Mouse (Mus musculus) frontal cortex, postnatal 14 days (tissue): ENCODE data around the gene Clnk.
"Not testable (repeated sequence)": the region's sequence is repeated elsewhere in the genome, so short reads cannot be mapped to it uniquely, and the experiment has no call there.

Experiments
- DNase-seq, 2 experiments: peaks; one replicate each; pipeline ENCODE4 v3.0.0; 2022; ENCODE audit warnings: low spot score in 2 of 2

Gene Clnk

DNA sequence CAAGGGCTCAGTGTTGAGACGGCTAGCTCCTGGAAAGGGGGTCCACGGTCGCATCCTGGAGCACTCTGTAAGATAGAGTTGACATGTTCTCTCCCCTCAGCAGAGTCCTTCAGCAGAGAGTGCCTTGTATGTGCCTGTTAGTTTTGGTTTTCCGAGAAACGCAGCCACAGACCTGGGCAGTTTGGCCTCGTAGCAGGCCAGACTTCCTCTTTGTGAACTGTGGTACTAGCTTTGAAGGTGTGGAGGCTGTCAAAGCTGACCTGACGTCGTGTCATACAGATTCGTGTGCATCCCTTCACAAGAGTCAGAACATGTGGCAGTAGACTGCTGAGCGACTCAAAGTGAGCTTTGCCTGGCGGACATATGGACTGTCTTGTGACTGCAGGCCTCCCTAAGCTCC, at the start of gene Clnk:
Clnk (minus strand) TSS at position 191 of the 400 bp plus-strand sequence.
- no peak for DNase-seq

DNA sequence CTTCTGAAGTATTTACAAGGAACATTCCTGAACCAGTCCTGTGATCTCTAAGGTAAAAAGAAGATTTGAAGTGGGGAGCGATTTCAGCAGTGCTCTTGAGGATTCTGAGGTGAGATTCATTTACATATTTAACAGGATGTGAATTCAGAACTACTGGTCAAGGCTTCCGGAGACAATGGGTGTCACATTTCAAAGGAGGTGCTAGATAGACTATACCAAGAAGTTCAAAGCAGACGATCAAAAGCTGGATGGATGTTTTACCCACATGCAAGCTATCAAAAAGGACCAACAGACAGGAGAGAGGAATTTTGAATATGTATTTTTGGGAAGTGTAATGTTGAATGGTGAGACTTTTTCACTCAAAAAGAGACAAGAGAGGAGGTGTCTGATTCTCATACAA, 28.7 kb upstream of the Clnk start:
- no peak for DNase-seq

DNA sequence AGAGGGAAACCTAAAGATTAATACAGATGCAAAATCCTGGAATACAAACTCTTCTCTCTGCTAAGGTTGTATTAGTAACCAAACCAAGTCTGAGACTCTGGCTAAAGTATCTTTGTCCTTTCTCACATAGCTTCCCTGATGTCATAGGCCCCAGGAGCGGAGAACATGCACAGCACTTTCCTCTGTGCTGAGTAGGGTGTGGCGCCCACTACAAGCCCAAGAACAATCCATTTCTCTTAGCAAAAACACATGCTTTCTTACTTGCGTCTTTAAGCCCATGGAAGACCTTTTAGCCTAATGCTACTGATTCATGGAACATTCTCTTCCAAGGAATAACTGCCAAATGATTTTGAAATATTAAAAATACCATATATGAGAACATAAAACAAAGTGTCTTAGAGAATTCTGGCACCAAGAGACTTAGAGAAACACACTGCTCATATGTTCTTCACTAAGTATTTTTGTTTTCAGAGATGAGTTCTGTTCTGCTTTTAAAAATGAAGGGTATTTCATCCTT, 28.0 kb upstream of the Clnk start:
- DNase-seq: no peak

GRCm38 (mm10) chr5:38902889-38903288, 26.3 kb upstream of the Clnk start:
- no peak for DNase-seq

- no peak for DNase-seq
Measured at GRCm38 (mm10) chr5:38899051-38899450, 22.4 kb upstream of the Clnk start.

GRCm38 (mm10) chr5:38888646-38889045, 12.0 kb upstream of the Clnk start:
- DNase-seq: no peak

DNA sequence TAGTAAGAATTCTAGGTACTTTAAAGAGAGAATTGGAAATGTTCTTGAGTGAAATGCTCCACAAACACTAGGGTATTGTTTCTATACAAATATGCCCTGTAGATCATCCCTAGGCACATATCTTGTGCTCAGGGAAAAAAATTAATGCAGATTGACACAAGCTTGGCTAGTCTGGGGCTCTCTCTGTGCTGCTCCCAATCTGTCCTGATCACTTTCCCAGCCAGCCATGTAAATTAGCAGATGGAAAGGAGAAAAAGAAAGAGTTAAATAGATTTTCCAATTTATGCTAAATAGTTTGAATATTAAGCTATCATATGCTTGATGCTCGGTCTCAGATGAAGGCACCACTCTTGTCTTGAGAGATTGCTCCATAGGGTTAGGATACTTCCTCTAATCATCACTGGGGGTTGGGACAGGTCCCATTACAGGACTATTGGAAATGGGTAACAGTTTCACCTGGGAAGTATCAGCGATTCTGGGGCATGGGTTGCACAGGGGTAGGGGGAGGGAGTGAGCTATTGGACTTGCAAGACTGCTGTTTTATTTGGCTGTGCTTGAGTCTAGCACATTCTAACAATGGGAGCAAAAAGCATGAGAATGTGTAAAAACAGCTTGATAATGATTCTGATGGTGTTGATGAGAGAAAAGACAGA, 10.1 kb upstream of the Clnk start:
- no peak for DNase-seq

- not testable (repeated sequence) for DNase-seq
Measured at GRCm38 (mm10) chr5:38882635-38883034, 6.0 kb upstream of the Clnk start.

- DNase-seq: no peak
Measured at GRCm38 (mm10) chr5:38881728-38882620, 5.4 kb upstream of the Clnk start.

DNA sequence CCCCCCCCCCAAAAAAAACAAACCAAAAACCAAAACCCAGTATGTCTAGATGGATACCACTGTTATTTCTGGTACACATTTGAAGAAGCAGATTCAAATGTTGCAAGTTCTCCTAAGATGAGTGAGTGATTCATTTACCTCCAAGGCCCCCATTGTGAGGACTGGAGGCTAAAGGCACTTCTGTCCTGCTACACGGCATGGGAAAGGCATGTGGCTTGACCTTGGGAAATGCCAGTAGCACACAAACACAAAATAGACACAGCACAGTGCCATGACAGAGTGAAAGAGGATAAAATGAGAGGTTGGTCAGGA, 4.8 kb upstream of the Clnk start:
- DNase-seq: no peak

DNA sequence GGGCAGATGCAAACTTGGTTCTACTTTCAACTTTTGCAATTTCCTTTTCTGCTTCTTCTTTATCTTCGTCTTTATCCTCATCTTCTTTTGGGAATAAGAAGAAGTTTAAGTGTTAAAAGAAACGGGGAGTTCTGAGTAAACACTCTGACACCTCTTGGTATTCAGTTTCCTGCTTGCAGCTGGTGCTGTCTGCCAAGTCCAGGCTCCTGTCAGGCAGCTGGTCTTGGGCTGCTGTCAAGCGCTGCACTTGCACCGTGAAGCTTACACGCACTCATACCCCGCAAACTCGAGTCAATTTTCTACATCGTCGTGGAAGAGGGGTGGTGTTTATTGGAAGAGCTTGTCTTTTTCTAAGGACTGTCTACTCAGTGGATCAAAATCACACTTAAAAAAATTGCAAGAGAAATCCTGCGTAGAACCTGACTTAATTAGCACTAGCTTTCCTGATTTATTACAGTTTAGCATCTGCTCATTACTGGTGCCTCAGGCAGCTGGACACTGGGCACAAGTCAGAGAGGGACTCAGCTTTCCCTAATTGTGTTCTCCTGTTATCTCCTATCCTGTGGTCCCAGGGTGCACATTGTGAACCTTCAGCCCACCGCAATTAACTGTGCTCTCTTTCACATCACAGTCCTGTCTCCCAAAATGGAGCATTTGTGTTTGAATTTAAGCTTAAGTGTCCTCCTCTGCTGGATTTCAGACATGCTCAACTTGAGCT, 3.5 kb upstream of the Clnk start:
- no peak for DNase-seq

GRCm38 (mm10) chr5:38875403-38875802, 1.2 kb downstream of the Clnk start:
- DNase-seq: no peak

- DNase-seq: no peak
Measured at GRCm38 (mm10) chr5:38874931-38875330, 1.7 kb downstream of the Clnk start.

GRCm38 (mm10) chr5:38872906-38873305, 3.7 kb downstream of the Clnk start:
- DNase-seq: no peak

GRCm38 (mm10) chr5:38871591-38871990, 5.0 kb downstream of the Clnk start:
- no peak for DNase-seq

DNA sequence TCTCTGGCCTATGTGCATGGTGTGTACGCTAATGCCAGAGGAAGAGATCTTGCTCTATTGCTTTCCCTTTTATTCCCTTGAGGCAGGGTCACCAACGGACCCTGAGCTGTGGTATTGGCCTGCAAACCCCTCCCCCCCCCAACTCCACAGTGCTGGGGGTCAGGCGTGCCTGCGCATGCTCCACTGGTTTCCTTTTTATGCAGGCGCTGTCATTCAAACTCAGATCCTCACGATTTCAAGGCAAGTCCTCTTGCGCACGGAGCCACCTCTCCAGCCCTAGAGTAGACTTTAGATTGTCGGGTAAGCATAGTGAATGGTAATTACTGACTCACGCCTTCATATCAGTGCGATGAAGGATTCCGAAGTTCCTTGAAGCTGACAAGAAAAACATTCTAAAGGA, 6.1 kb downstream of the Clnk start:
- no peak for DNase-seq

GRCm38 (mm10) chr5:38869976-38870375, 6.6 kb downstream of the Clnk start:
- DNase-seq: no peak

GRCm38 (mm10) chr5:38864624-38865023, 12.0 kb downstream of the Clnk start:
- DNase-seq: no peak

DNA sequence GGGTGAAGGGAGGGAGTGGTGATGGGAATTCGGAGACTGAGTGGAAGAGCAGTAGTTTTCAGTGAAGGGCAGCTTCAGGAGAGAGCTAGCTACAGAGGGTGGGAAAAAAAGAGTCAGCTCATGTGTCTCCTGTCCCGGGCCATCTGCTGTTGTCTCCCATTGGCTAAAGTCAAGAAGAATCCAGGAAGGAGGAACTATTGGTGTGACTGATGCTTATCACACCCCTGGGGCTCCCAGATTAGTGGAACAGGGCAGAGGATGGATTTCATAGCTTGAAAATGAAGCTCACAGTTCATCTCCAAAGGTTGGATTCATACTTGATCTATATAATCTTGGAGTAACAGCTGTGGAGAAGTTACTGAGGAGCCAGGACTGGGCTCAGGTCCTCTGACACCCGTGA, 13.6 kb downstream of the Clnk start:
- no peak for DNase-seq

GRCm38 (mm10) chr5:38862288-38862985, 14.2 kb downstream of the Clnk start:
- DNase-seq: no peak

DNA sequence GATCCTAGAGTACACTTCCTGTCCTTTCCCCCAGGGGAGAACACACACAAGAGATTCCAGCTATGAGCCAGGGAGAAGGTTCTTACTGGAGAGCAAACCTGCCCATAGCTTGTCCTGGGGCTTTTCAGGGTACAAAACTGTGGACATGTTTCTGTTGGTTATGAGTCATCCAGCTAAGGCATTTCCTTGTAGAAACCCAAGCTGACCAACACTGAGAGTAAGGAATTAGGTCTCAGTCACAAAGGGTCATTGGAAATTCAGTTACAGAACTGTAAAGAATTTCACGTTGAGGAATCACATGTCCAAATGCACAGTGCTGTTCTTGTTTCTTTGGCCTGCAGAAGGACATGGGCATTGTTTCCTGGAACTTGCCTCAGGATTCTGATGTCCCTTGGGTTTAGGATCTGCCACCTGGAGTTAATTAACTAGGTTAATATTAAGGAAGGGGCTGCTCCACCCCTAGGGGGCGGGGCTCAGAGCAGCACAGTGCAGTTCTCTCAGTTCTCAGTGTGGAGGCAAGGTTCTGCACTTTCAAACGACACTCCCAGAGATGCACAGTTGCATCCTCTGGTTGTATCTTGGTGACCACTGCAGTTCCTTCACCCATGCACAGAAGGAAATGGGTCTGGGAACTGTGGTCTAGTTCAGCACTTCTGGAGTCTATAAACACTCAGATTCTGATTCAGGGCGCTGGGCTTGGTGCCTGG, 18.4 kb downstream of the Clnk start:
- no peak for DNase-seq
